Mouse (Mus musculus): ENCODE data around the gene Celsr1.

GRCm38 (mm10) chr15:86038802-86039201, 5.2 kb upstream of the Celsr1 start:
- TF ChIP-seq POLR2A (IDR thresholded peaks at IDR 0.05; ENCODE audit: insufficient read length, low read depth) (no peak), MYOD1 (IDR thresholded peaks at IDR 0.05; ENCODE audit: control insufficient read depth in 1 of 3, insufficient read length in 2 of 3, low read depth in 2 of 3) (no peak), POLR2AphosphoS2 (IDR thresholded peaks at IDR 0.05; ENCODE audit: insufficient read length, low read depth) (no peak), USF1 (IDR thresholded peaks at IDR 0.05; ENCODE audit: low read depth) (no peak), TCF12 (IDR thresholded peaks at IDR 0.05; ENCODE audit: insufficient read depth, poor library complexity, severe bottlenecking) (no peak), E2F4 (IDR thresholded peaks at IDR 0.05; ENCODE audit: insufficient read depth) (no peak), REST (IDR thresholded peaks at IDR 0.05; ENCODE audit: insufficient read depth, insufficient read length) (no peak), CEBPB (IDR thresholded peaks at IDR 0.05; ENCODE audit: insufficient read depth, poor library complexity, severe bottlenecking) (no peak), MYOG (IDR thresholded peaks at IDR 0.05; ENCODE audit: control insufficient read depth in 1 of 3, insufficient read depth in 1 of 3, insufficient read length in 2 of 3, low read depth in 2 of 3) (no peak)

All from myocyte (in vitro differentiated cells).